Mouse (Mus musculus): ENCODE measurements around the gene Hspa12a. TPM values are rescaled to one million over a fixed set of nuclear protein-coding genes. Genes with fewer than 3 reads are reported as not detected.

Hspa12a gene
- polyA plus RNA-seq, 1 experiment from 2014 or later: 0.22 TPM

- no peak overlapping the region for H3K4me2 ChIP-seq (ENCODE audit: low read depth, low read length)
- H3K27ac ChIP-seq (ENCODE audit: low read length): no peak overlapping the region
- no peaks in the 10 kb centered on the region for H3K36me3 ChIP-seq (ENCODE audit: control insufficient read depth, insufficient read depth)
- H3K4me1 ChIP-seq (ENCODE audit: control insufficient read depth, low read depth, low read length): no peaks in the 10 kb centered on the region
- H3K9me3 ChIP-seq (replicated peaks; ENCODE audit: control insufficient read depth, low read length): no peaks in the 10 kb centered on the region
- H3K4me3 ChIP-seq (ENCODE audit: low read depth, low read length): no peak overlapping the region
- 6% methylated on average over 12 of the region's 12 CpGs for WGBS (ENCODE audit: insufficient replicate concordance)
- no peak overlapping the region for H3K9ac ChIP-seq (ENCODE audit: low read depth, low read length)
- ATAC-seq (ENCODE audit: low read depth): no peak
- H3K27me3 ChIP-seq (ENCODE audit: control insufficient read depth, insufficient read depth, low read depth, low read length): no peaks in the 10 kb centered on the region
Observed at GRCm38 (mm10) chr19:58762848-58763541, 180.5 kb downstream of the Hspa12a start.

- Histone ChIP-seq H3K9me3 (replicated peaks; ENCODE audit: control insufficient read depth, low read length) (no peaks in the 10 kb centered on the region), H3K27ac (ENCODE audit: low read length) (no peak overlapping the region), H3K36me3 (ENCODE audit: control insufficient read depth, insufficient read depth) (no peaks in the 10 kb centered on the region), H3K4me3 (ENCODE audit: low read depth, low read length) (no peak overlapping the region), H3K4me2 (ENCODE audit: low read depth, low read length) (no peak overlapping the region), H3K9ac (ENCODE audit: low read depth, low read length) (no peak overlapping the region), H3K27me3 (ENCODE audit: control insufficient read depth, insufficient read depth, low read depth, low read length) (no peaks in the 10 kb centered on the region), H3K4me1 (ENCODE audit: control insufficient read depth, low read depth, low read length) (no peaks in the 10 kb centered on the region)
- 15% methylated on average over 6 of the region's 6 CpGs for WGBS (ENCODE audit: insufficient replicate concordance)
- no peak for ATAC-seq (ENCODE audit: low read depth)
Observed at GRCm38 (mm10) chr19:58762316-58762715, 181.1 kb downstream of the Hspa12a start.

GRCm38 (mm10) chr19:58759423-58759822 is 184.0 kb downstream of the Hspa12a start, which contains the start of gene Pnliprp2:
Gene Pnliprp2 (plus strand): TSS chr19:58759719.
- ATAC-seq (ENCODE audit: low read depth): peak; percentile 67
- Histone ChIP-seq H3K27ac (ENCODE audit: low read length) (no peak within 1 kb of the TSS), H3K9me3 (replicated peaks; ENCODE audit: control insufficient read depth, low read length) (no peaks in the 10 kb centered on the region), H3K27me3 (ENCODE audit: control insufficient read depth, insufficient read depth, low read depth, low read length) (no peaks in the 10 kb centered on the region), H3K4me2 (ENCODE audit: low read depth, low read length) (no peak within 1 kb of the TSS), H3K4me1 (ENCODE audit: control insufficient read depth, low read depth, low read length) (no peaks in the 10 kb centered on the region), H3K9ac (ENCODE audit: low read depth, low read length) (no peak within 1 kb of the TSS), H3K4me3 (ENCODE audit: low read depth, low read length) (no peak within 1 kb of the TSS), H3K36me3 (ENCODE audit: control insufficient read depth, insufficient read depth) (no peaks in the 10 kb centered on the region)
- 39% methylated on average over 9 of the region's 9 CpGs for WGBS (ENCODE audit: insufficient replicate concordance)

- Histone ChIP-seq H3K4me2 (ENCODE audit: low read depth, low read length) (no peak overlapping the region), H3K9me3 (replicated peaks; ENCODE audit: control insufficient read depth, low read length) (no peaks in the 10 kb centered on the region), H3K27me3 (ENCODE audit: control insufficient read depth, insufficient read depth, low read depth, low read length) (no peaks in the 10 kb centered on the region), H3K36me3 (ENCODE audit: control insufficient read depth, insufficient read depth) (no peaks in the 10 kb centered on the region), H3K9ac (ENCODE audit: low read depth, low read length) (no peak overlapping the region), H3K4me1 (ENCODE audit: control insufficient read depth, low read depth, low read length) (no peaks in the 10 kb centered on the region), H3K27ac (ENCODE audit: low read length) (no peak overlapping the region), H3K4me3 (ENCODE audit: low read depth, low read length) (no peak overlapping the region)
- ATAC-seq (ENCODE audit: low read depth): no peak
- 65% methylated on average over 4 of the region's 4 CpGs for WGBS (ENCODE audit: insufficient replicate concordance)
Observed at GRCm38 (mm10) chr19:58758871-58759270, 184.6 kb downstream of the Hspa12a start.

DNA sequence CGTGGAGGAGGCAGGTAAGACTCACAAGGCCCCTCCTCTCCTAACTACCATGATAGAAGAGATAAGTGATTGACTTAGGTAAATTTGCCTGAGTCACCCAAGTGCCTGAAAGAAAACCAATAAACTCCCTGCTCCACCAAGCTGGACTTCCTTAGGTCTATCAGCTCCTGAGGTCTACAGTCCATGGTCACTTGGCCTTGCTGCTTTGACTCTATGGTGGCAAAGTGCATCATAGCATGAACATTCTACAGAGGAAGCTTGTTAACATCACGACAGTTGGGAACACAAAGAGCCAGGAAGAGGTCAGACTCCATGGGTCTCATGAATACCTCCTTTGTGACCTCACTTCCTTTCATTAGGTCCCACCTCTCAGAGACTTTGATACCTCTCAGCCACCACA is 191.9 kb downstream of the Hspa12a start:
- ATAC-seq (ENCODE audit: low read depth): no peak
- 41% methylated on average over 2 of the region's 2 CpGs for WGBS (ENCODE audit: insufficient replicate concordance)

GRCm38 (mm10) chr19:58750822-58751221 is 192.6 kb downstream of the Hspa12a start:
- ATAC-seq (ENCODE audit: low read depth): no peak
- WGBS (ENCODE audit: insufficient replicate concordance): 49% methylated on average over 2 of the region's 2 CpGs
- H3K4me1 ChIP-seq (ENCODE audit: control insufficient read depth, low read depth, low read length): no peaks in the 10 kb centered on the region

More for the DNA sequence above, 191.9 kb downstream of the Hspa12a start:
- no peaks in the 10 kb centered on the region for H3K27me3 ChIP-seq (ENCODE audit: control insufficient read depth, insufficient read depth, low read depth, low read length)
- H3K4me3 ChIP-seq (ENCODE audit: low read depth, low read length): no peak overlapping the region
- H3K27ac ChIP-seq (ENCODE audit: low read length): no peak overlapping the region
- no peak overlapping the region for H3K4me2 ChIP-seq (ENCODE audit: low read depth, low read length)
- H3K4me1 ChIP-seq (ENCODE audit: control insufficient read depth, low read depth, low read length): no peaks in the 10 kb centered on the region
- no peaks in the 10 kb centered on the region for H3K9me3 ChIP-seq (replicated peaks; ENCODE audit: control insufficient read depth, low read length)
- H3K36me3 ChIP-seq (ENCODE audit: control insufficient read depth, insufficient read depth): no peaks in the 10 kb centered on the region
- no peak overlapping the region for H3K9ac ChIP-seq (ENCODE audit: low read depth, low read length)

GRCm38 (mm10) chr19:58747498-58748000 is 195.9 kb downstream of the Hspa12a start:
- Histone ChIP-seq H3K27me3 (ENCODE audit: control insufficient read depth, insufficient read depth, low read depth, low read length) (no peaks in the 10 kb centered on the region), H3K4me3 (ENCODE audit: low read depth, low read length) (no peak overlapping the region), H3K9me3 (replicated peaks; ENCODE audit: control insufficient read depth, low read length) (no peaks in the 10 kb centered on the region), H3K4me1 (ENCODE audit: control insufficient read depth, low read depth, low read length) (no peaks in the 10 kb centered on the region), H3K36me3 (ENCODE audit: control insufficient read depth, insufficient read depth) (no peaks in the 10 kb centered on the region), H3K27ac (ENCODE audit: low read length) (no peak overlapping the region), H3K4me2 (ENCODE audit: low read depth, low read length) (no peak overlapping the region), H3K9ac (ENCODE audit: low read depth, low read length) (no peak overlapping the region)
- ATAC-seq (ENCODE audit: low read depth): no peak
- WGBS (ENCODE audit: insufficient replicate concordance): 67% methylated on average over 9 of the region's 9 CpGs

More at GRCm38 (mm10) chr19:58750822-58751221, 192.6 kb downstream of the Hspa12a start:
- Histone ChIP-seq H3K27me3 (ENCODE audit: control insufficient read depth, insufficient read depth, low read depth, low read length) (no peaks in the 10 kb centered on the region), H3K9ac (ENCODE audit: low read depth, low read length) (no peak overlapping the region), H3K9me3 (replicated peaks; ENCODE audit: control insufficient read depth, low read length) (no peaks in the 10 kb centered on the region), H3K36me3 (ENCODE audit: control insufficient read depth, insufficient read depth) (no peaks in the 10 kb centered on the region), H3K27ac (ENCODE audit: low read length) (no peak overlapping the region), H3K4me2 (ENCODE audit: low read depth, low read length) (no peak overlapping the region), H3K4me3 (ENCODE audit: low read depth, low read length) (no peak overlapping the region)

Small RNAs within 50 kb of the gene (microRNA-seq; reads per million reads assigned to microRNA genes)
- gene Mir3086: 2.5 reads per million, percentile 4 among the genes with 10 or more reads in this experiment

Other genes with a start within 250 kb of the Hspa12a start
- gene Pnliprp1, start 214.8 kb downstream of the Hspa12a start, polyA plus RNA-seq (2015; fragmentation: Nextera tagmentation; extraction: Ambion mirVana): 38.6 and 79.9 TPM in 2 replicates
- gene Pnliprp2, start 183.9 kb downstream of the Hspa12a start, polyA plus RNA-seq (2015; fragmentation: Nextera tagmentation; extraction: Ambion mirVana): 2.0 and 2.2 TPM in 2 replicates
- not detected in 2 replicates for gene 1700019N19Rik, start 149.2 kb downstream of the Hspa12a start, polyA plus RNA-seq (2015; fragmentation: Nextera tagmentation; extraction: Ambion mirVana)
- 0.05 TPM in 1 of 2 replicates, not detected in the other for gene Eno4, start 229 bp downstream of the Hspa12a start, polyA plus RNA-seq (2015; fragmentation: Nextera tagmentation; extraction: Ambion mirVana)
- 0.81 and 0.91 TPM in 2 replicates for gene Shtn1, start 132.4 kb upstream of the Hspa12a start, polyA plus RNA-seq (2015; fragmentation: Nextera tagmentation; extraction: Ambion mirVana)
- not detected in 2 replicates for gene Vax1, start 226.4 kb upstream of the Hspa12a start, polyA plus RNA-seq (2015; fragmentation: Nextera tagmentation; extraction: Ambion mirVana)

All from liver, embryonic 16.5 days (tissue).